Mouse (Mus musculus): ENCODE data around the gene Stk38. TPM values are rescaled to one million over a fixed set of nuclear protein-coding genes. Genes with fewer than 3 reads are reported as not detected.

Stk38 gene
- polyA plus RNA-seq, 1 experiment from 2014 or later = 118 TPM

DNA sequence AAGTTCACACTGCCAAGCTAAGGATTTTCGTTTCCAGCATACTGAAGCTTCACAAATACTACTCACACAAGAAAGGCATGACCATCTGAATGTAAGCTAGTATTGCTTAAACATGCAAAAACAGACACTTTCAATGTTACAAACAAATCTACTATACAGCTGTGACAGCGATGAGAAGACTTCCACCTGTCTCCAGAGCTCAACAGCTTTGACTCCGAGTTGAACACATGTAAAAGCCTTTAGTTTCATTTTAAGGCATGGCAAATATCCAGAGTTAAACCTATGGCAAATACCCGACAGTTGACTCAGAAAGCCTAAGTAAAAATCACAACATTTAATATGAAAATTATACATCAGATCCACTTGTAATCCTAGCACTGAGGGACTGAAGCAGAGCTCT is 19.5 kb downstream of the Stk38 start:
- peak overlapping the region; percentile 43; the same call in 1 of the 2 replicates for H3K27ac ChIP-seq (ENCODE audit: low read length)
- no peak overlapping the region for H3K9ac ChIP-seq (ENCODE audit: low read length)
- ATAC-seq (ENCODE audit: insufficient read depth, low FRiP score) = no peak
- H3K36me3 ChIP-seq (ENCODE audit: control insufficient read depth, insufficient read depth, low read length) = peaks cover 15% of the 10 kb centered on the region
- 56% methylated on average over 4 of the region's 4 CpGs for WGBS
- no peaks in the 10 kb centered on the region for H3K9me3 ChIP-seq (replicated peaks; ENCODE audit: control insufficient read depth, low read length)
- H3K4me3 ChIP-seq (replicated peaks; ENCODE audit: low read length) = no peak overlapping the region
- H3K27me3 ChIP-seq (ENCODE audit: control insufficient read depth, insufficient read depth, low read length) = no peaks in the 10 kb centered on the region
- H3K4me1 ChIP-seq (ENCODE audit: control insufficient read depth, insufficient read depth, low read length) = 0 out of 2 replicates have a peak, but pooled peaks cover 4% of the 10 kb centered on the region
- H3K4me2 ChIP-seq (ENCODE audit: low read depth, low read length) = no peak overlapping the region

DNA sequence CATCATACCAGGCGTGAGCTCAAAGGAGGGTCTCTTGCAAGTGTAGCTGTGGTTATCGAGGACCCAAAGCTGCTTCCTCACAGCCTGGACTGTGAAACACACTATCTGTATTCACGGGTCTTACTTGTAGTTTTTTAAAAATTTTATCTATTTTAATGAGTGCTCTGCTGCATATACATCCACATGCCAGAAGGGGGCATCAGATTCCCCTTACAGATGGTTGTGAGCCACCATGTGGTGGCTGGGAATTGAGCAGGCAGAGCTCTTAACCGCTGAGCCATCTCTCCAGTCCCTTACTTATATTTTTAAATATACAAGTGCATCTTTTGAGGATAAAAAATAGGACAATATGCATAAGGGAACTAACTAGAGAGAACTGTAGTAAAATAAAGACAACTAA is 20.1 kb downstream of the Stk38 start:
- H3K4me2 ChIP-seq (ENCODE audit: low read depth, low read length) = no peak overlapping the region
- 68% methylated on average over 4 of the region's 4 CpGs for whole genome bisulfite sequencing

DNA sequence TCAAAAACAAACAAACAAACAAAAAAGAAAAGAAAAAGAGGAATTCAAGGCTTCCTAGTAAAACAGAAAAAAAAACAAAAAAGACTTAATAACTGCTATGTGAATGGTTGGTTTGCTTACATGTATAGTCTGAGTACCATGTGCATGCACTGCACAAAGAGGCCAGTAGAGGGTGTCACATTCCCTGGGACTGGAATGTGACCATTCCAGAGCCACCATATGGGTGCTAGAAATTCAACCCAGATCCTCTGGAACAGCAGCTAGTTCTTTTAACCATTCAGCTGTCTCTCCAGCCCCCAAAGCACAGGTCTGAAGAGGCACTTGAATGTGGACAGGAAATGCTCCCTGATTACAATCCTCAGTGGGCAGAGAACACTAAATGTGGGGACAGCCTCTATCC is 21.0 kb downstream of the Stk38 start:
- Histone ChIP-seq H3K4me3 (replicated peaks; ENCODE audit: low read length) (no peak overlapping the region), H3K36me3 (ENCODE audit: control insufficient read depth, insufficient read depth, low read length) (peaks cover 18% of the 10 kb centered on the region), H3K4me2 (ENCODE audit: low read depth, low read length) (no peak overlapping the region), H3K27me3 (ENCODE audit: control insufficient read depth, insufficient read depth, low read length) (no peaks in the 10 kb centered on the region), H3K4me1 (ENCODE audit: control insufficient read depth, insufficient read depth, low read length) (0 out of 2 replicates have a peak, but pooled peaks cover 2% of the 10 kb centered on the region), H3K27ac (ENCODE audit: low read length) (no peak overlapping the region), H3K9ac (ENCODE audit: low read length) (no peak overlapping the region), H3K9me3 (replicated peaks; ENCODE audit: control insufficient read depth, low read length) (no peaks in the 10 kb centered on the region)
- no peak for ATAC-seq (ENCODE audit: insufficient read depth, low FRiP score)

More for the DNA sequence above, 20.1 kb downstream of the Stk38 start:
- Histone ChIP-seq H3K9me3 (replicated peaks; ENCODE audit: control insufficient read depth, low read length) (no peaks in the 10 kb centered on the region), H3K27ac (ENCODE audit: low read length) (no peak overlapping the region), H3K4me3 (replicated peaks; ENCODE audit: low read length) (no peak overlapping the region), H3K36me3 (ENCODE audit: control insufficient read depth, insufficient read depth, low read length) (peaks cover 15% of the 10 kb centered on the region), H3K9ac (ENCODE audit: low read length) (no peak overlapping the region), H3K27me3 (ENCODE audit: control insufficient read depth, insufficient read depth, low read length) (no peaks in the 10 kb centered on the region), H3K4me1 (ENCODE audit: control insufficient read depth, insufficient read depth, low read length) (0 out of 2 replicates have a peak, but pooled peaks cover 4% of the 10 kb centered on the region)
- ATAC-seq (ENCODE audit: insufficient read depth, low FRiP score) = no peak

DNA sequence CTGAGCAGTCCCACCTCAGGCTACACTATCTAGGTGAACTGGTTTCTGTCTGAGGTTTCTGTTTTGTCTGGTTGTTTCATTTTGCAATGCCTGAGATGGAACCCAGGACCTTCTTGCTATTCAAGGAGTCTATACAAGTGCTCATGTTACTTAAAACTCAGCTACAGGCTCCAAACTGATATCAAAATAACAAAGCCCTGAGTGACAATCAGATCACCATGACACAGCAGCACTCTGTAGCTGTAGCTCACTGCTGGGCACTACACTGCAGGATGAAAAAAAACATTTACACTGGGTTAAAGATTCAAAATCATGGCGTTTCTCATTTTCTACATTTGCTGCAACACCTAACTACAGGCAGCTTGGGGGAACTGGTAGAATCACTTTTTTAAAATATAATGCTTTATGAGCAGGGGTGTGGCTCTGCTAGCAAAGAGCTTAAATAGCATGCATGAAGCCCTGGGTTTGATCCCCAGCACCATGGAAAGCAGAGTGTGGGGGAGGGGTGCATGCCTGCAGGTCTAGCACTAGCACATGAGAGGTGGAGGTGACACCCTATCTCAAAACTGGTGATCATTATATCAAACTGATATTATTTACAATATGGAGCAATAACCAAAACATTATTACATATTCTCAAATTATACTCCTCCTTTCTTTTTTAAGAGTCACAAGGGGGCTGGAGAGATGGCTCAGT is 22.9 kb downstream of the Stk38 start:
- ATAC-seq (ENCODE audit: insufficient read depth, low FRiP score) = no peak
- H3K36me3 ChIP-seq (ENCODE audit: control insufficient read depth, insufficient read depth, low read length) = peaks cover 16% of the 10 kb centered on the region
- no peak overlapping the region for H3K4me2 ChIP-seq (ENCODE audit: low read depth, low read length)
- H3K9ac ChIP-seq (ENCODE audit: low read length) = no peak overlapping the region
- no peak overlapping the region for H3K4me3 ChIP-seq (replicated peaks; ENCODE audit: low read length)
- WGBS = 71% methylated on average over 1 of the region's 1 CpGs
- no peaks in the 10 kb centered on the region for H3K4me1 ChIP-seq (ENCODE audit: control insufficient read depth, insufficient read depth, low read length)
- H3K27me3 ChIP-seq (ENCODE audit: control insufficient read depth, insufficient read depth, low read length) = no peaks in the 10 kb centered on the region
- no peak overlapping the region for H3K27ac ChIP-seq (ENCODE audit: low read length)
- H3K9me3 ChIP-seq (replicated peaks; ENCODE audit: control insufficient read depth, low read length) = no peaks in the 10 kb centered on the region

DNA sequence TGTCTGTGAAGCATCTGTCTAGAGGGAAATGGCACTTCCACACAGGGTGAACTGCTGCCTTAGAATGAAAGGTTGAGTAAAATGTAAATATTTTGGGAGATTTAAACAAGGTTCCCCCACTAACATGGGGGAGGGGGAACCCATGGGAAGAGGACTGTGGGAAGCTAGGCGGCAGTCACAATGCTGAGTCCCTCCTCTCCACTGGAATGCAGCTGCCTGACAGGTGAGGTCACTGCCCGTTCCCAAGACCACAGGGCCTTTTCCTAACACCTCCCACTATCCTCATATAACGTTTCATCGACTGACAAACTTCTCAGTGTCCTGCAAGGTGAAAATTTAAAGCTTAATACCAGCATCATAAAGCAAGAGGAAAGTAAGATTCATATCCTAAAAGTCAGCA is 25.2 kb downstream of the Stk38 start:
- Histone ChIP-seq H3K27me3 (ENCODE audit: control insufficient read depth, insufficient read depth, low read length) (no peaks in the 10 kb centered on the region), H3K27ac (ENCODE audit: low read length) (no peak overlapping the region), H3K36me3 (ENCODE audit: control insufficient read depth, insufficient read depth, low read length) (peaks cover 22% of the 10 kb centered on the region), H3K4me3 (replicated peaks; ENCODE audit: low read length) (no peak overlapping the region), H3K9me3 (replicated peaks; ENCODE audit: control insufficient read depth, low read length) (no peaks in the 10 kb centered on the region), H3K9ac (ENCODE audit: low read length) (no peak overlapping the region), H3K4me2 (ENCODE audit: low read depth, low read length) (no peak overlapping the region), H3K4me1 (ENCODE audit: control insufficient read depth, insufficient read depth, low read length) (no peaks in the 10 kb centered on the region)
- 20% methylated on average over 4 of the region's 4 CpGs for WGBS
- ATAC-seq (ENCODE audit: insufficient read depth, low FRiP score) = no peak

DNA sequence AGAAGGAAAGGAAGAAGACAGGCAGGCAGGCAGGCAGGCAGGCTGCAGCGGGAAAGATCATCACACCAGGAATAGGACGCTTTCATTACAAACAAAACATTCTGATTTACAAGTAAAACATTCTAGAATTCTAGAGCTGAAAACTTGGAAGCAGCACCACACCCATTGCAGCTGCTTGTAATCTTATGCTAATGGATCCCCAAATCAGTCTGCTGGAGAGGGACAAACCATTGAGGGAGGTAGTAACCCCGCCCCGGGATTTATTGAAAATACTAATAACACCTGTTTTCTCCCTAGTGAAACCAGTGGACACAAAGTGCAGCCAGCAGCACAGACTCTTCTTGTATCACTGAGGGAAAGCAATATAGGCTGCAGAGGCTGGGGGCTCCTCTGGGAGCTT is 26.7 kb downstream of the Stk38 start:
- Histone ChIP-seq H3K4me3 (replicated peaks; ENCODE audit: low read length) (no peak overlapping the region), H3K4me1 (ENCODE audit: control insufficient read depth, insufficient read depth, low read length) (no peaks in the 10 kb centered on the region), H3K27ac (ENCODE audit: low read length) (no peak overlapping the region), H3K9ac (ENCODE audit: low read length) (no peak overlapping the region), H3K36me3 (ENCODE audit: control insufficient read depth, insufficient read depth, low read length) (peaks cover 15% of the 10 kb centered on the region), H3K9me3 (replicated peaks; ENCODE audit: control insufficient read depth, low read length) (no peaks in the 10 kb centered on the region), H3K27me3 (ENCODE audit: control insufficient read depth, insufficient read depth, low read length) (no peaks in the 10 kb centered on the region), H3K4me2 (ENCODE audit: low read depth, low read length) (no peak overlapping the region)
- 74% methylated on average over 4 of the region's 4 CpGs for WGBS
- no peak for ATAC-seq (ENCODE audit: insufficient read depth, low FRiP score)

DNA sequence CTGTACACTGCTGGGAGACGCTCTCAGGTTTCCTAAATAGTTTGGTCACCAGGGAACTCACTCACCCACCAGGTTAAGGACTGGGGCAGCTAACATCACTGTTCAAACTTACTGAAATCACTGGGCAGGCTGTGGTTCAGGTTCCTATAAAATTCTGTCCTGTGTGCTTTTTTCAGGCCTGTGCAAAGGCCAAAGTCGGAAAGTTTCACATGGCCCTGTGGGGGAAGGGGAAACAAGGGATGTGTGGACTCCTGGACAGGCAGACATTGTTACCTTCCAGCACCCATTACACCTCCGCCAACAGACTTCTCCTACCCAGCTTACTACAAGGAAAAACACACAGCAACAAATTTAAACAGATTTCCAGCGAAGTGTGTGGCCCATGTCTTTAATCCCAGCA is 28.7 kb downstream of the Stk38 start:
- Histone ChIP-seq H3K4me2 (ENCODE audit: low read depth, low read length) (no peak overlapping the region), H3K4me3 (replicated peaks; ENCODE audit: low read length) (no peak overlapping the region), H3K9ac (ENCODE audit: low read length) (no peak overlapping the region), H3K27ac (ENCODE audit: low read length) (no peak overlapping the region), H3K36me3 (ENCODE audit: control insufficient read depth, insufficient read depth, low read length) (peaks cover 15% of the 10 kb centered on the region), H3K27me3 (ENCODE audit: control insufficient read depth, insufficient read depth, low read length) (no peaks in the 10 kb centered on the region), H3K9me3 (replicated peaks; ENCODE audit: control insufficient read depth, low read length) (no peaks in the 10 kb centered on the region), H3K4me1 (ENCODE audit: control insufficient read depth, insufficient read depth, low read length) (no peaks in the 10 kb centered on the region)
- ATAC-seq (ENCODE audit: insufficient read depth, low FRiP score) = no peak
- WGBS = 88% methylated on average over 4 of the region's 4 CpGs

DNA sequence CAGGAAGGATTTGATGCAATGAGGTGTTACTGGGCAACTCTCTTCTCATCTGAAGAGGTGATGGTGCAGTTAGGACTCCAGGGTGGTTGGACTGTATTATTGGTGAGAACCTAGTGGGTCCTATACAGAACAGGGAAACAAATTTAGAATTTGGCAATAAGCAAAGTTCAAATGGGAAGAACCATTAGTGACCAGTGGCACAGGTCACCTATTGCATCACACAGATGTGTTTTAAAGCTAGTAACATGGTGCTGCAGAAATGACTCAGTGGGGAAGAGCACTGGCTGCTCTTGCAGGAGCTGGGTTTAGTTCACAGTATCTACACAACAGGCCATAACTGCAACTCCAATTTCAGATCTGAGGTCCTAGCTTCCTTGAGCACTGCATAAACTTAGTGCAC is 37.7 kb downstream of the Stk38 start:
- Histone ChIP-seq H3K9me3 (replicated peaks; ENCODE audit: control insufficient read depth, low read length) (no peaks in the 10 kb centered on the region), H3K27ac (ENCODE audit: low read length) (no peak overlapping the region), H3K4me3 (replicated peaks; ENCODE audit: low read length) (no peak overlapping the region), H3K36me3 (ENCODE audit: control insufficient read depth, insufficient read depth, low read length) (peaks cover 19% of the 10 kb centered on the region), H3K9ac (ENCODE audit: low read length) (no peak overlapping the region), H3K4me1 (ENCODE audit: control insufficient read depth, insufficient read depth, low read length) (no peaks in the 10 kb centered on the region), H3K27me3 (ENCODE audit: control insufficient read depth, insufficient read depth, low read length) (no peaks in the 10 kb centered on the region), H3K4me2 (ENCODE audit: low read depth, low read length) (no peak overlapping the region)
- no peak for ATAC-seq (ENCODE audit: insufficient read depth, low FRiP score)

DNA sequence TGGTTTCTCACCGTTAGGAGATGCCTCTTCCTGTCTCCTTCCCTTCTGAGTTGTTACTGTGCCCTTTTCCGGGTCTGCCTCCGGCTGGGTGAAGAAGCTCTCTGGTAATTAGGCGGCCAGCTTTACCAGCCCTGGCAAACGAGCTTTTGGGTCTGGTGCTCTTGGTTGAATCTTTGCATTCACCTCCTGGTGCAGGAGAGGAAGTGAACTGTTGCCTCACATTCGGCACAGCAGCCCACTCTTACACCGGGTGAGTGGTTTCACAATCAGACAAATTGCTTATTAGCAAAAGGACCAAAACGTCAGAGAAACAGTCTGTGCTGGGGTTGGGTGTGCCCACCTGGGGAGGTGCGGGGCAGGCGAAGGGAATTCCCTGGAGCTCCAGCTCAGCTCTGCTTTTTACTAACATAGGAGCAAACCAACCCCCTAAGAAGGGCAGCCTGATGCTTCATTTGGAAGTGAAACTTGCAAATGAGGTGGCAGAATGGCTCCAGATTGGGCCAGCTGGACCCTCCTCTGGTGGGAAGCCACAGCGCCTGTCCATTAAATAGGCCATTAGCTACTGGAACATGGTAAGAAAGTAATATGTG is 40.7 kb downstream of the Stk38 start:
- no peaks in the 10 kb centered on the region for H3K4me1 ChIP-seq (ENCODE audit: control insufficient read depth, insufficient read depth, low read length)

More for the DNA sequence above, 40.7 kb downstream of the Stk38 start:
- no peaks in the 10 kb centered on the region for H3K9me3 ChIP-seq (replicated peaks; ENCODE audit: control insufficient read depth, low read length)
- H3K4me3 ChIP-seq (replicated peaks; ENCODE audit: low read length) = no peak overlapping the region
- H3K9ac ChIP-seq (ENCODE audit: low read length) = no peak overlapping the region
- ATAC-seq (ENCODE audit: insufficient read depth, low FRiP score) = no peak
- H3K4me2 ChIP-seq (ENCODE audit: low read depth, low read length) = no peak overlapping the region
- peaks cover 33% of the 10 kb centered on the region for H3K36me3 ChIP-seq (ENCODE audit: control insufficient read depth, insufficient read depth, low read length)
- H3K27ac ChIP-seq (ENCODE audit: low read length) = no peak overlapping the region
- 70% methylated on average over 11 of the region's 11 CpGs for WGBS
- H3K27me3 ChIP-seq (ENCODE audit: control insufficient read depth, insufficient read depth, low read length) = no peaks in the 10 kb centered on the region

Data from stomach, embryonic 16.5 days (tissue).